Mouse (Mus musculus): ENCODE measurements around the gene Mucl3. TPM values are rescaled to one million over a fixed set of nuclear protein-coding genes. Genes with fewer than 3 reads are reported as not detected.

The Mucl3 gene
- polyA plus RNA-seq (2012; rRNA removed), result 0.23 and 85.7 TPM in 2 replicates

GRCm38 (mm10) chr17:35643609-35644236 is at the start of gene Mucl3:
Gene Mucl3 (minus strand): TSS chr17:35643695.
- no peaks in the 10 kb centered on the region for H3K4me1 ChIP-seq (ENCODE audit: control insufficient read depth, insufficient read depth, insufficient read length, low read length)
- H3K27me3 ChIP-seq (ENCODE audit: control insufficient read depth, insufficient read depth, low read length), result no peaks in the 10 kb centered on the region
- TF ChIP-seq POLR2A (IDR thresholded peaks at IDR 0.05; ENCODE audit: low read depth, low read length), result no peak
- TF ChIP-seq CTCF (IDR thresholded peaks at IDR 0.05; ENCODE audit: extremely low read depth, insufficient read length, insufficient replicate concordance, low read depth, low read length), result no peak
- H3K4me3 ChIP-seq (ENCODE audit: low read depth, low read length), result no peak within 1 kb of the TSS
- H3K36me3 ChIP-seq (ENCODE audit: control insufficient read depth, insufficient read depth, low read length), result no peaks in the 10 kb centered on the region
- WGBS, result 42% methylated on average over 13 of the region's 13 CpGs
- no peak within 1 kb of the TSS for H3K27ac ChIP-seq (ENCODE audit: insufficient read depth, low read depth, low read length)

- 72% methylated on average over 4 of the region's 4 CpGs for WGBS
- Histone ChIP-seq H3K36me3 (ENCODE audit: control insufficient read depth, insufficient read depth, low read length) (peaks cover 52% of the 10 kb centered on the region), H3K27ac (ENCODE audit: insufficient read depth, low read depth, low read length) (no peak overlapping the region), H3K4me3 (ENCODE audit: low read depth, low read length) (no peak overlapping the region), H3K4me1 (ENCODE audit: control insufficient read depth, insufficient read depth, insufficient read length, low read length) (peaks cover 2% of the 10 kb centered on the region; the same call in 1 of the 2 replicates), H3K27me3 (ENCODE audit: control insufficient read depth, insufficient read depth, low read length) (no peaks in the 10 kb centered on the region)
- no peak for TF ChIP-seq CTCF (IDR thresholded peaks at IDR 0.05; ENCODE audit: extremely low read depth, insufficient read length, insufficient replicate concordance, low read depth, low read length)
- no peak for TF ChIP-seq POLR2A (IDR thresholded peaks at IDR 0.05; ENCODE audit: low read depth, low read length)
Measured at GRCm38 (mm10) chr17:35692368-35692767, 48.9 kb upstream of the Mucl3 start.

- peaks cover 58% of the 10 kb centered on the region for H3K36me3 ChIP-seq (ENCODE audit: control insufficient read depth, insufficient read depth, low read length)
- H3K4me1 ChIP-seq (ENCODE audit: control insufficient read depth, insufficient read depth, insufficient read length, low read length), result no peaks in the 10 kb centered on the region
- H3K4me3 ChIP-seq (ENCODE audit: low read depth, low read length), result no peak overlapping the region
- TF ChIP-seq CTCF (IDR thresholded peaks at IDR 0.05; ENCODE audit: extremely low read depth, insufficient read length, insufficient replicate concordance, low read depth, low read length) (no peak), POLR2A (IDR thresholded peaks at IDR 0.05; ENCODE audit: low read depth, low read length) (no peak)
- H3K27ac ChIP-seq (ENCODE audit: insufficient read depth, low read depth, low read length), result no peak overlapping the region
- 77% methylated on average over 4 of the region's 4 CpGs for WGBS
- no peaks in the 10 kb centered on the region for H3K27me3 ChIP-seq (ENCODE audit: control insufficient read depth, insufficient read depth, low read length)
Measured at GRCm38 (mm10) chr17:35691811-35692210, 48.3 kb upstream of the Mucl3 start.

- Histone ChIP-seq H3K36me3 (ENCODE audit: control insufficient read depth, insufficient read depth, low read length) (peaks cover 72% of the 10 kb centered on the region), H3K27ac (ENCODE audit: insufficient read depth, low read depth, low read length) (no peak overlapping the region), H3K4me1 (ENCODE audit: control insufficient read depth, insufficient read depth, insufficient read length, low read length) (no peaks in the 10 kb centered on the region), H3K4me3 (ENCODE audit: low read depth, low read length) (no peak overlapping the region), H3K27me3 (ENCODE audit: control insufficient read depth, insufficient read depth, low read length) (no peaks in the 10 kb centered on the region)
- 86% methylated on average over 18 of the region's 18 CpGs for WGBS
- no peak for TF ChIP-seq POLR2A (IDR thresholded peaks at IDR 0.05; ENCODE audit: low read depth, low read length)
- no peak for TF ChIP-seq CTCF (IDR thresholded peaks at IDR 0.05; ENCODE audit: extremely low read depth, insufficient read length, insufficient replicate concordance, low read depth, low read length)
Measured at GRCm38 (mm10) chr17:35689936-35690645, 46.6 kb upstream of the Mucl3 start.

DNA sequence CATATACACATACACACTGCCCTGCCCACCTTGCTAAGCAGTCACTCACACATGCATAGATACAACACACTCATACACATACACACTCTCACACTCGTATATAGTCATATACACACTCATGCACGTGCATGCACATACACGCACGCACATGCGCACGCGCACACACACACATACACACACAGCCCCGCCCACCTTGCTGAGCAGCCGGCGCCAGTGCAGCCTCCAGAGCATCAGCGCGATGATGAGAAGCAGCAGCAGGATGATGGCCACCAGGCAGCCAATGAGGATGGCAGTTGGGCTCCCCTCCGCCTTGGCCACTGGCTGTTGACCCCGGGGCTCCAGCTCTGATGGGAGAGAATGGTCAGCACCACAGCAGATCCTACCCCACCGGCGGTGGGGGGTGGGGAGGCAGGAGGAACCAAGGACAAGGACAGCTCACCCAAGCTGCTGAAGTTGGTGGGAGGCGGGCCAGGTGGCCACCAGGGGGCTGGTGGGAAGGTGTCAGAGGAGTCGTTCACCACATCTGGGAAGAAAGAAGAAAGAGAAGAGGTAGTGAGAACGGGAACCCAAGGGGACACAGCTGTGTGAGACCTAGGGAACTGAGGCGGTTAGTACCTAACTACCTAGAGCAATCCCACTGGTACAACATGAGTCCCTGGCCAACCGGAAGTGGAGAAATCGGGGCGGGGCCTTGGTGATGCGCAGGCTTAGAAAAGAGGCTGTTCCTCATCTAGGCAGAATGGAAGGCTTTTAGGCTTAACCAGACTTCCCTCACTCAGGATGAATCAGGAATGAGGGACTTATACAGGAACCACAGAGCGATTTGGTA is 45.1 kb upstream of the Mucl3 start:
- 86% methylated on average over 25 of the region's 25 CpGs for WGBS
- Histone ChIP-seq H3K36me3 (ENCODE audit: control insufficient read depth, insufficient read depth, low read length) (peaks cover 79% of the 10 kb centered on the region), H3K4me1 (ENCODE audit: control insufficient read depth, insufficient read depth, insufficient read length, low read length) (no peaks in the 10 kb centered on the region), H3K27ac (ENCODE audit: insufficient read depth, low read depth, low read length) (no peak overlapping the region), H3K27me3 (ENCODE audit: control insufficient read depth, insufficient read depth, low read length) (no peaks in the 10 kb centered on the region), H3K4me3 (ENCODE audit: low read depth, low read length) (no peak overlapping the region)
- no peak for TF ChIP-seq CTCF (IDR thresholded peaks at IDR 0.05; ENCODE audit: extremely low read depth, insufficient read length, insufficient replicate concordance, low read depth, low read length)
- TF ChIP-seq POLR2A (IDR thresholded peaks at IDR 0.05; ENCODE audit: low read depth, low read length), result no peak

DNA sequence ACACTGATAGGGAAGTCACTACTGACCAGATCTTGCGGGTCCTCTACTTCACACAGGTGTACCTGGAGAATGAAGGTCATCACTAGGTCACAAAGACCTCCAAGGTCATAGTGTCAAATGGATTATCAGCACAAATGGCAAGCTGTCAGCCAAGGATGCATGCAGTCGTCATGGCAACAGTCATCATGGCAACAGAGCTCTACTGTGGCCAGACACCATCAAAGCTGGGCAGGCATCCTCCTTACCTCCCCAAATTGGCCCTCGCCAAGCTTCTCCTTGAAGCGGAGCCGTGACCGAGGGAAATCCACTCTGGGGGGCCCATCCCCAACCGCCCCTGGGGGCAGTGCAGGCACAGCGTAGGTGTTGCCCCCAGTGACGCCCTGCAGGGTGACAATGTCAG is 41.6 kb upstream of the Mucl3 start:
- H3K27ac ChIP-seq (ENCODE audit: insufficient read depth, low read depth, low read length), result no peak overlapping the region
- H3K27me3 ChIP-seq (ENCODE audit: control insufficient read depth, insufficient read depth, low read length), result no peaks in the 10 kb centered on the region
- TF ChIP-seq CTCF (IDR thresholded peaks at IDR 0.05; ENCODE audit: extremely low read depth, insufficient read length, insufficient replicate concordance, low read depth, low read length), result no peak
- no peak for TF ChIP-seq POLR2A (IDR thresholded peaks at IDR 0.05; ENCODE audit: low read depth, low read length)
- no peaks in the 10 kb centered on the region for H3K4me1 ChIP-seq (ENCODE audit: control insufficient read depth, insufficient read depth, insufficient read length, low read length)
- H3K36me3 ChIP-seq (ENCODE audit: control insufficient read depth, insufficient read depth, low read length), result peaks cover 68% of the 10 kb centered on the region
- WGBS, result 80% methylated on average over 9 of the region's 9 CpGs
- no peak overlapping the region for H3K4me3 ChIP-seq (ENCODE audit: low read depth, low read length)

DNA sequence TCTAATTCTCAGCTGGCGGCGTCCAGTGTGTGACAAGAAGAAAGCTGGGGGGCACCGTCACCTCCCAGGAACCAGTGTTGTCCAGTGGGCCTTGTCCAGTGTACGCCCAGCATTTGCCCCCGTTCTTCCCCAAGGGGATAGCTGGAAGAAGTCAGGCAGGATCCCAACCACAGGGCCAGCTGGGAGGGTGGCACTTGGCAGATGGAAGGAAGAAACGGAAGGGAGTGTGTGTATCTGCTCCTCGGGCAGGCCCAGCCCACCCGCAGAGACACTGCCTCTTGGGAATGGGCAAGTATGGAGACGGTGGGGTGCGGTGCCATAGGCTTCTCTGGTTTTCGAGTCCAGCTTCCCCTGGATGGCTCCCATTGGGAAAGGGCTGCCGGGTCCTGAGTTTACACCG is 38.5 kb upstream of the Mucl3 start:
- 89% methylated on average over 13 of the region's 13 CpGs for WGBS
- no peak overlapping the region for H3K27ac ChIP-seq (ENCODE audit: insufficient read depth, low read depth, low read length)
- H3K36me3 ChIP-seq (ENCODE audit: control insufficient read depth, insufficient read depth, low read length), result peaks cover 44% of the 10 kb centered on the region
- no peaks in the 10 kb centered on the region for H3K27me3 ChIP-seq (ENCODE audit: control insufficient read depth, insufficient read depth, low read length)
- no peak overlapping the region for H3K4me3 ChIP-seq (ENCODE audit: low read depth, low read length)
- H3K4me1 ChIP-seq (ENCODE audit: control insufficient read depth, insufficient read depth, insufficient read length, low read length), result no peaks in the 10 kb centered on the region
- no peak for TF ChIP-seq POLR2A (IDR thresholded peaks at IDR 0.05; ENCODE audit: low read depth, low read length)
- no peak for TF ChIP-seq CTCF (IDR thresholded peaks at IDR 0.05; ENCODE audit: extremely low read depth, insufficient read length, insufficient replicate concordance, low read depth, low read length)

Data from small intestine, adult 2 months (tissue).